19 mouse cellular contexts compared by ENCODE assay signal in the genomic region with DNA sequence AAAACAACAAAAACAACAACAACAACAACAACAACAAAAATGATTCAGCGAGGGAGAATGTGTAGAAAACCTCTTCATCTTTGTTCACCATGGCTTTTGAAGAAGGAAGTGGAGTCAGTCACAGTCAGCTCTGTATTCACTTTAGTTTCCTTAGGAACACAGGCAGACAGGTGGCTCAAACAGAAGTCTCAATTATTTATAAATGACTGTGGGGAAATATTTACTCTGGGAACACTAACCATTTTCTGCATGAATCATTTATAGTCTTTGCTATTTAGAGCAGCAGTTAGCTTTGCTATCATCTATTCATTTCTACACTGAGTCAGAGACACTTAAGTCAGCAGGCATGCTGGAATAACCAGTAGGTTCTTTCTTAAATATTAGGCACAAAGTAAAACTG. TPM values are rescaled to one million over a fixed set of nuclear protein-coding genes. Genes with fewer than 3 reads are reported as not detected.
DNase-seq lines count a peak whose midpoint lies in the region.
"Had no signal": no experiment of that assay in that cellular context is flagged by ENCODE, and none has a peak within 500 bp of the region (broad histone marks: within the 10 kb centered on the region; RNA-seq: fewer than 3 reads in every experiment).

No protein-coding gene starts in this region.

- DNase-seq in layer of hippocampus, adult 11-12 months (ENCODE audit: low spot score), result peak; percentile 3
- no peak for DNase-seq in layer of hippocampus, postnatal 10 days (ENCODE audit: low spot score in 2 of 2)
- peak; percentile 6 to 37 for DNase-seq in left cerebral cortex, postnatal 25 days (ENCODE audit: low spot score in 2 of 2)
- no peak for DNase-seq in left cerebral cortex, postnatal 4 days
- DNase-seq in layer of hippocampus, adult 9-11 months, result peak; percentile 17
- DNase-seq in retina, postnatal 1 day, result peak; percentile 5
- DNase-seq in cerebellum, adult 8-10 months, result no peak
- no peak for DNase-seq in spleen, postnatal 4 days (ENCODE audit: low spot score in 2 of 2)
- DNase-seq: adrenal gland, adult 2 months; adrenal gland, postnatal 36 days; cerebellum, adult 9-10 months; cerebellum, postnatal 36 days; heart, adult 2 months; heart, postnatal 4 days; kidney, postnatal 14 days; lung, postnatal 36 days; midbrain, embryonic 14.5 days; right cerebral cortex, postnatal 25 days had no signal

- intact Hi-C loops in left cerebral cortex, postnatal 25 days (cut with DNase I), result loop anchor here (10.0 kb wide), 1 partner anchor 558 kb away; no protein-coding TSS in a partner anchor
- intact Hi-C loops in left cerebral cortex, postnatal 4 days (cut with DNase I), result no loop called here

RNA-seq across cellular contexts. Expression of gene Ica1, which starts 54.6 kb away (rescaled TPM):
- 10 to 100 TPM; 56.8 to 61.4 TPM for total RNA-seq in layer of hippocampus, postnatal 10 days (2021)
- total RNA-seq in left cerebral cortex, postnatal 25 days (2021), result 10 to 100 TPM; 61.9 to 62.3 TPM
- 10 to 100 TPM; 63.4 to 64.1 TPM for total RNA-seq in left cerebral cortex, postnatal 4 days (2021)
- total RNA-seq: neutrophil, adult 5-6 weeks had no signal

Comparison
In these comparisons a context has a peak if more than half of its experiments do, and no peak if none do; other contexts are left out.
1. DNase-seq: peak in layer of hippocampus, adult 11-12 months (single experiment), left cerebral cortex, postnatal 25 days (2 of 2), layer of hippocampus, adult 9-11 months (single experiment) and retina, postnatal 1 day (single experiment); none in layer of hippocampus, postnatal 10 days (0 of 2), left cerebral cortex, postnatal 4 days (single experiment), cerebellum, adult 8-10 months (single experiment) and spleen, postnatal 4 days (0 of 2).